Mouse (Mus musculus) heart, postnatal 0 days (tissue): ENCODE results near the gene 1700012B09Rik. TPM values are rescaled to one million over a fixed set of nuclear protein-coding genes. Genes with fewer than 3 reads are reported as not detected.

ENCODE experiments used
- ATAC-seq: fragments of 200-750 bp; cut with Nextera tagmentation; 2 replicates; pipeline ENCODE4 v1.8.0; 2017; ENCODE audit warnings: low read depth, moderate number of reproducible peaks, moderate library complexity; ENCODE audit not compliant: insufficient read depth
- DNase-seq: peaks from one replicate; pipeline ENCODE4 v3.0.0-alpha.2; 2016; ENCODE audit warnings: low spot score
- H3K27ac ChIP-seq: fragments of 300-500 bp; sonication (generic); 2 replicates; pipeline ENCODE4 v1.5.1; 2014; ENCODE audit warnings: low read depth, mild to moderate bottlenecking
- H3K27me3 ChIP-seq: fragments of 300-500 bp; sonication (generic); 2 replicates; pipeline ENCODE4 v1.6.1; 2014; ENCODE audit warnings: low read length, mixed read lengths; ENCODE audit not compliant: control insufficient read depth, insufficient read depth
- H3K36me3 ChIP-seq: fragments of 300-500 bp; sonication (generic); replicated peaks from 2 replicates; pipeline ENCODE4 v1.6.1; 2014; ENCODE audit warnings: low read length, mixed read lengths; ENCODE audit not compliant: control insufficient read depth, insufficient read depth
- H3K4me1 ChIP-seq: fragments of 300-500 bp; sonication (generic); 2 replicates; pipeline ENCODE4 v1.6.1; 2014; ENCODE audit warnings: antibody characterized with exemption; ENCODE audit not compliant: control insufficient read depth, insufficient read depth
- H3K4me2 ChIP-seq: fragments of 300-500 bp; sonication (generic); 2 replicates; pipeline ENCODE4 v1.6.1; 2014; ENCODE audit warnings: low read depth, mild to moderate bottlenecking, low read length, moderate library complexity
- H3K4me3 ChIP-seq: fragments of 300-500 bp; sonication (generic); 2 replicates; pipeline ENCODE4 v1.5.1; 2014; ENCODE audit warnings: low read depth, low read length
- H3K9ac ChIP-seq: fragments of 300-500 bp; sonication (generic); replicated peaks from 2 replicates; pipeline ENCODE4 v1.6.1; 2014; ENCODE audit warnings: low read depth, low read length, mixed read lengths
- H3K9me3 ChIP-seq: fragments of 300-500 bp; sonication (generic); replicated peaks from 2 replicates; pipeline ENCODE4 v1.6.1; 2016; ENCODE audit warnings: low read length; ENCODE audit not compliant: control insufficient read depth
- CTCF ChIP-seq: IDR thresholded peaks from 2 replicates; pipeline ENCODE4 v1.5.1; 2016; ENCODE audit warnings: antibody characterized with exemption, control low read depth, low read depth
- EP300 ChIP-seq: IDR thresholded peaks from 2 replicates; pipeline ENCODE4 v1.6.1; 2016; ENCODE audit warnings: antibody characterized with exemption, low read depth
- WGBS: fragments of 180-500 bp; shearing (Covaris S2); extraction: QIAGEN DNeasy Blood & Tissue Kit; methylation state at CpG from one replicate; pipeline ENCODE4 v1.1.7; 2014; 5-methylcytosine and 5-hydroxymethylcytosine counted together
- polyA plus RNA-seq: library from polyadenylated mRNA; unstranded; fragments of >200 nt; fragmentation: Nextera tagmentation; extraction: Ambion mirVana; gene quantifications from 2 replicates; pipeline ENCODE4 v1.2.1, GENCODE M21; 2015
- total RNA-seq: library from RNA; depleted of rRNA; stranded (reverse); fragments of >200 nt; gene quantifications from 2 replicates; pipeline ENCODE4 v1.2.3, GENCODE M21; 2014; ENCODE audit warnings: low replicate concordance; rRNA removed

Gene 1700012B09Rik
- total and polyA plus RNA-seq, 2 experiments from 2014 or later: not detected

- Histone ChIP-seq H3K4me3 (peak overlapping the region; percentile 39), H3K36me3 (no peaks in the 10 kb centered on the region), H3K27me3 (no peaks in the 10 kb centered on the region), H3K4me1 (peaks cover 7% of the 10 kb centered on the region; the same call in 1 of the 2 replicates), H3K9ac (peak overlapping the region; percentile 46), H3K9me3 (no peaks in the 10 kb centered on the region), H3K27ac (peak overlapping the region; percentile 72), H3K4me2 (peak overlapping the region; percentile 63)
- ATAC-seq (no peak; the same call in 1 of the 2 replicates), DNase-seq (no peak)
- TF ChIP-seq EP300 (no peak), CTCF (no peak)
Measured at GRCm38 (mm10) chr9:14718332-14718691, 52.5 kb downstream of the 1700012B09Rik start.

DNA sequence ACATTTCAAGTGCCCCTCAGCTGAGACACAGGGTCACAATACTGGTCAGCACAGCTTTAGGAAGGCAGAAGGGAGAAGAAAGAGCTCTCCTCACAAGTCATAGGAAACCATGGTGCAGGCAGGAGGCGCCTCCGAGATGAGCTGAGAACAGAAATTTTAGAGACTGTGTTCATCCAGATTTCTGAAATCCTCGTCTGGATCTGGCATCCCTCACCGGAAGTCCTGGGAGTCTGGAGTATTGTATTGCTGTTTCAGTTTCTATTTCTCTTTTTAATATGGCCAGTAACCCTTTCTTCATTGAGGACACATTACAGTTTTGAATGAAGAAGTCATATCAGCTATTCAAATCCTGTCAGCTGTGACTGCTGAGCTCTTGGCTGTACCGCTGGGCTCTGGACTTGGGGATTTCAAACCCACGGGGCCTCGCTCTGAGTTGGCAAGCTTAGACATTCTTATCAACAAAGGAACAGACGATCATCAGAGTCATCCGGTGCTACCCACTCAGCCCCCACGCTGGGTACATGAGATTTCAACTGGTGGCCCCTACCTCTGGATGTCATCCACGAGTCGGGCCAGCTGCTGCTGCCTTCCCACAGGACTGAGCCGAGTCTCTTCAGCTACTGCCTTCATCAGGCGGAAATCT, 53.0 kb downstream of the 1700012B09Rik start:
- peak overlapping the region; percentile 72 for H3K27ac ChIP-seq
- ATAC-seq (peak; percentile 57; the same call in 1 of the 2 replicates), DNase-seq (peak; percentile 37)
- no peaks in the 10 kb centered on the region for H3K36me3 ChIP-seq
- peaks cover 7% of the 10 kb centered on the region; the same call in 1 of the 2 replicates for H3K4me1 ChIP-seq
- TF ChIP-seq EP300 (no peak), CTCF (no peak)
- H3K9ac ChIP-seq: peak overlapping the region; percentile 46
- WGBS: 15% methylated on average over 14 of the region's 14 CpGs
- H3K4me3 ChIP-seq: peak overlapping the region; percentile 39
- H3K4me2 ChIP-seq: peak overlapping the region; percentile 63
- no peaks in the 10 kb centered on the region for H3K27me3 ChIP-seq
- no peaks in the 10 kb centered on the region for H3K9me3 ChIP-seq

- 85% methylated on average over 15 of the region's 15 CpGs for WGBS
- TF ChIP-seq EP300: no peak
- TF ChIP-seq CTCF: no peak
- no peaks in the 10 kb centered on the region for H3K9me3 ChIP-seq
- H3K27ac ChIP-seq: no peak overlapping the region
- H3K36me3 ChIP-seq: no peaks in the 10 kb centered on the region
- no peak overlapping the region for H3K9ac ChIP-seq
- no peak overlapping the region for H3K4me2 ChIP-seq
- ATAC-seq (no peak), DNase-seq (no peak)
- no peaks in the 10 kb centered on the region for H3K27me3 ChIP-seq
- H3K4me3 ChIP-seq: no peak overlapping the region
- peaks cover 7% of the 10 kb centered on the region; the same call in 1 of the 2 replicates for H3K4me1 ChIP-seq
Measured at GRCm38 (mm10) chr9:14715258-14715657, 55.6 kb downstream of the 1700012B09Rik start.

DNA sequence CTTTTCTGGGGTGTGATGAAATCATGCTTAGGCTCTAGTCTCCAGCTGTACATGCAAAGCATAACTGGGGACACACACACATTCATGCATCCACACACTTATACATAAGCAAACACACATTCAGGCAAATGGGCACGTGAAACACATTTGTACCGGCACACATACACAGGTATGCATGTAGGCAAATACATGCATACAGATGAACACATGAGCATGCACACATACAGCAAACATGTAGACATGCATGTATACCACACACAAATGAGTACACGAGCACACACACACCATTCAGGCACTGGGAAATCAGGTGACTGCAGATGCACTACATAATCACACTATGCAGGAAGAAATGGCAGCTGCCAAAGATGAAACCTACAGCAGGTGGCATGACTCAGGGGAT, 59.9 kb downstream of the 1700012B09Rik start:
- Histone ChIP-seq H3K4me3 (no peak overlapping the region), H3K36me3 (no peaks in the 10 kb centered on the region), H3K9me3 (no peaks in the 10 kb centered on the region), H3K4me1 (no peaks in the 10 kb centered on the region), H3K27ac (no peak overlapping the region), H3K27me3 (no peaks in the 10 kb centered on the region), H3K9ac (no peak overlapping the region), H3K4me2 (no peak overlapping the region)
- TF ChIP-seq EP300 (no peak), CTCF (no peak)
- ATAC-seq (no peak), DNase-seq (no peak)
- 78% methylated on average over 3 of the region's 3 CpGs for WGBS

Other genes with a start within 250 kb of the 1700012B09Rik start
- 70.2 and 89.1 TPM in 2 replicates for gene Amotl1, start 126.0 kb downstream of the 1700012B09Rik start, total RNA-seq
- gene Amotl1, start 126.0 kb downstream of the 1700012B09Rik start, polyA plus RNA-seq: 10.4 and 11.7 TPM in 2 replicates
- not detected in 2 replicates for gene Piwil4, start 30.3 kb downstream of the 1700012B09Rik start, total RNA-seq
- 0.07 and 0.12 TPM in 2 replicates for gene Piwil4, start 30.3 kb downstream of the 1700012B09Rik start, polyA plus RNA-seq
- gene Fut4, start 18.6 kb downstream of the 1700012B09Rik start, total RNA-seq: 1.6 TPM in 1 of 2 replicates, not detected in the other
- 0.27 and 0.40 TPM in 2 replicates for gene Fut4, start 18.6 kb downstream of the 1700012B09Rik start, polyA plus RNA-seq
- gene Mre11a, start 13.6 kb upstream of the 1700012B09Rik start, total RNA-seq: 8.2 and 9.9 TPM in 2 replicates
- 6.0 and 6.4 TPM in 2 replicates for gene Mre11a, start 13.6 kb upstream of the 1700012B09Rik start, polyA plus RNA-seq
- 7.8 and 25.8 TPM in 2 replicates for gene Ankrd49, start 13.8 kb upstream of the 1700012B09Rik start, total RNA-seq
- 15.5 and 18.0 TPM in 2 replicates for gene Ankrd49, start 13.8 kb upstream of the 1700012B09Rik start, polyA plus RNA-seq
- gene Gpr83, start 89.2 kb upstream of the 1700012B09Rik start, total RNA-seq: 0.15 TPM in 1 of 2 replicates, not detected in the other
- gene Gpr83, start 89.2 kb upstream of the 1700012B09Rik start, polyA plus RNA-seq: 0.04 TPM in 1 of 2 replicates, not detected in the other
- gene Izumo1r, start 132.9 kb upstream of the 1700012B09Rik start, total RNA-seq: 2.0 TPM in 1 of 2 replicates, not detected in the other
- gene Izumo1r, start 132.9 kb upstream of the 1700012B09Rik start, polyA plus RNA-seq: not detected in 2 replicates